Comparison of ENCODE assay signal across 11 mouse cellular contexts in genomic region chr14:120762168-120762567, GRCm38 (mm10).
DNase-seq lines count a peak whose midpoint lies in the region; ATAC-seq lines count a peak whose summit lies in the region.
"Had no signal": no experiment of that assay in that cellular context is flagged by ENCODE, and none has a peak within 500 bp of the region (broad histone marks: within the 10 kb centered on the region; RNA-seq: fewer than 3 reads in every experiment).

No protein-coding gene starts in this region.

- H3K4me2 ChIP-seq in liver, embryonic 16.5 days (ENCODE audit: low read depth, low read length), result no peak overlapping the region
- H3K4me2 ChIP-seq: embryonic facial prominence, embryonic 15.5 days had no signal

- no peak overlapping the region for H3K4me3 ChIP-seq in liver, embryonic 16.5 days (ENCODE audit: low read depth, low read length)
- H3K4me3 ChIP-seq: embryonic facial prominence, embryonic 15.5 days; heart, adult 2 months had no signal

- no peak overlapping the region for H3K9ac ChIP-seq in liver, embryonic 16.5 days (ENCODE audit: low read depth, low read length)
- H3K9ac ChIP-seq: embryonic facial prominence, embryonic 15.5 days had no signal

- H3K4me1 ChIP-seq in liver, embryonic 16.5 days (ENCODE audit: control insufficient read depth, low read depth, low read length), result no peaks in the 10 kb centered on the region
- H3K4me1 ChIP-seq: embryonic facial prominence, embryonic 15.5 days had no signal

- H3K9me3 ChIP-seq in liver, embryonic 16.5 days (replicated peaks; ENCODE audit: control insufficient read depth, low read length), result no peaks in the 10 kb centered on the region
- H3K9me3 ChIP-seq: embryonic facial prominence, embryonic 15.5 days had no signal

- peak; percentile 81 for ATAC-seq in liver, embryonic 16.5 days (ENCODE audit: low read depth)
- no peak for ATAC-seq in frontal cortex, adult (ENCODE audit: low TSS enrichment)

- no peak overlapping the region for H3K27ac ChIP-seq in liver, embryonic 16.5 days (ENCODE audit: low read length)
- H3K27ac ChIP-seq: embryonic facial prominence, embryonic 15.5 days; heart, adult 2 months had no signal

- no peaks in the 10 kb centered on the region for H3K36me3 ChIP-seq in liver, embryonic 16.5 days (ENCODE audit: control insufficient read depth, insufficient read depth)
- H3K36me3 ChIP-seq: embryonic facial prominence, embryonic 15.5 days had no signal

- DNase-seq in ovary, adult 18-20 months (ENCODE audit: low spot score), result peak; percentile 32
- DNase-seq in ovary, postnatal 10 days (ENCODE audit: low spot score), result no peak
- peak; percentile 76 to 78 for DNase-seq in adrenal gland, postnatal 36 days
- DNase-seq in testis, postnatal 14 days (ENCODE audit: low spot score), result no peak
- DNase-seq in embryo, embryonic 9.5 days (ENCODE audit: extremely low spot score), result no peak
- DNase-seq: cerebellum, postnatal 14 days; kidney, adult 8-10 months had no signal

- WGBS in liver, embryonic 16.5 days (ENCODE audit: insufficient replicate concordance), result 50% methylated on average over 7 of the region's 7 CpGs

- no peaks in the 10 kb centered on the region for H3K27me3 ChIP-seq in liver, embryonic 16.5 days (ENCODE audit: control insufficient read depth, insufficient read depth, low read depth, low read length)
- H3K27me3 ChIP-seq: embryonic facial prominence, embryonic 15.5 days had no signal

Comparison
In these comparisons a context has a peak if more than half of its experiments do, and no peak if none do; other contexts are left out.
1. DNase-seq: peak in ovary, adult 18-20 months (single experiment) and adrenal gland, postnatal 36 days (2 of 2); none in ovary, postnatal 10 days (single experiment), testis, postnatal 14 days (single experiment) and embryo, embryonic 9.5 days (single experiment).